Mouse (Mus musculus): ENCODE measurements around the gene Carm1.

- TF ChIP-seq POLR2A (IDR thresholded peaks at IDR 0.05; ENCODE audit: insufficient read depth, low read length) (no peak), CTCF (IDR thresholded peaks at IDR 0.05; ENCODE audit: low read depth, low read length) (no peak), EP300 (IDR thresholded peaks at IDR 0.05; ENCODE audit: insufficient read depth, low read depth, low read length) (no peak)
Observed at GRCm38 (mm10) chr9:21497050-21497542, 49.6 kb upstream of the Carm1 start.

All from ES-Bruce4 (cell line).